Mouse (Mus musculus): ENCODE results near the gene Naa80.

DNA sequence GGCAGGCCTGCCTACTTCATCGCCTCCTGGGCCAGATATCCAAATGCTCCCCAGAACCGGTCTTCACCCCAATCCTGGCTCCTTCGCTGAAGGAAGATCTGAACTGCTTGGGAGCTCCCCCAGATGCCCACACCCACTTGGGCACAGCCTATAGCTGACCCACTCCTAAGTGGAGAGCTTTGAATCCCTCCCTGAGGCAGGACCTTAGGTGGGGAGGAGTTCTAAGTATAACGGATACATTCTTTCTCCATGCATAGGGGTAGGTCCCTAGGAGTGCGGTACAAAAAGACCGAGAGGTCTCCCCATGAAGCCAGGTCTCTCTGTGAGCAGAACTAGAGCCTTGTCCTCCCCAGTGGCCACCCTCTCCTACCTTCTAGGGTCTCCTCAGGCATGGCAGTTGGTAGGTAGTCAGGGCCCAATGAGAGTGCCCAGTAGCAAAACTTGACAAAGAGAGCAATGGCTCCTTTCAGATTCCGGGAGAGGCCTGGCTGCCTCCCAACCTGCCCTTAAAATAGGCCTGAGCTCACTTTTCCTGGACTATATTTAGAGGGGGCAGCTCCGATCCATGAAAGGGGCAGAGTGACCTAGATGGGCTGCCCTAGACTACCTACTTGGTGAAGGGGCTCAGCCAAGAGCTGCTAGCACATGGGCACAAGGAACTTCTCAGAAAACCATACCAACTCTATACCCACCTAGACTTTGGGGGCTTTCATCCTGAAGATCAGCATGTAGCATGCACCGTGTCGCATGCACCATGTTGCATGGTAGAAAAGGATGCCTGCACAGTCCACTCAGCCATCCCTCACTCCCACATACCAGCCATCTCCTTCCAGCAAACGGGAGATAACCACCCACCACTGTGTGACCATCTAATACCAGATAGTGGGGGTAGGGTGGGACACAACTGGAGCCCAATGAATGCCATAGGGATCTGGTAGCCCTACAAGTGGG is 18.2 kb downstream of the Naa80 start:
- TF ChIP-seq POLR2A (IDR thresholded peaks at IDR 0.05; ENCODE audit: low read depth, low read length), result no peak
- TF ChIP-seq CTCF (IDR thresholded peaks at IDR 0.05; ENCODE audit: borderline replicate concordance, insufficient read depth, low read length), result no peak

Data from embryonic fibroblast, embryonic 13.5 days (primary cell).